In the genomic region with DNA sequence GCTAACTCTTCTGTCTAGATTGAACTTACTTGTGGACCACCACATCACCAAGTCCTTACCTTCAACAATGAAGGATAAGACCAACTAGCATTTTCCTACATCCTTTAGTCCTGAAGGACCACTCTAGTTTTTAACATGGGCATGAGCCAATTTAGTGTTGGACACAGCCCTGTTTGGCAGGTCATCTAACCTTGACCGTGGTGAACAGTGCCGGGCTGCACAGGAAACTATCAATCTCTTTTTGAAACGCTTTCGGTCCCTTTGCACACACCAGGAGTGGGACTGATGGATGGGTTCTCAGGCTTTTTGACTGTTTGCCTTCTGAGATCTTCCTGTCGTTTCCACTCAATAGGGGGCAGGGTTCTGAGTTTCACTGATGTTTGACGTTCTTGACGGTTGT, we compare ENCODE assay signal across 14 mouse cellular contexts.
DNase-seq lines count a peak whose midpoint lies in the region.
"Had no signal": no experiment of that assay in that cellular context is flagged by ENCODE, and none has a peak within 500 bp of the region (broad histone marks: within the 10 kb centered on the region; RNA-seq: fewer than 3 reads in every experiment).

No protein-coding gene starts in this region.

- peak; percentile 32 to 86 for DNase-seq in adrenal gland, adult (ENCODE audit: inconsistent age in 2 of 2, low spot score in 1 of 2)
- no peak for DNase-seq in adrenal gland, postnatal 4 days (ENCODE audit: low spot score in 2 of 2)
- peak; percentile 8 to 9 for DNase-seq in kidney, adult 8-10 months
- DNase-seq in kidney, postnatal 4 days = no peak
- peak; percentile 45 for DNase-seq in adrenal gland, adult 8-10 months
- DNase-seq in adrenal gland, postnatal 36 days = peak; percentile 51 to 53
- DNase-seq in spleen, postnatal 14 days (ENCODE audit: low spot score in 2 of 2) = no peak
- DNase-seq: B cell, adult 2 months; cerebellum, adult 11 months; cerebellum, adult 8-10 months; cerebellum, postnatal 14 days; gastrocnemius, postnatal 36 days; heart, adult 18-20 months; heart, postnatal 14 days had no signal

Comparison
In these comparisons a context has a peak if more than half of its experiments do, and no peak if none do; other contexts are left out.
1. DNase-seq: peak in adrenal gland, adult (2 of 2), kidney, adult 8-10 months (2 of 2), adrenal gland, adult 8-10 months (single experiment) and adrenal gland, postnatal 36 days (2 of 2); none in adrenal gland, postnatal 4 days (0 of 2), kidney, postnatal 4 days (0 of 2) and spleen, postnatal 14 days (0 of 2).